Mouse (Mus musculus): ENCODE results near the gene D430042O09Rik.
"Not testable (repeated sequence)": the region's sequence is repeated elsewhere in the genome, so short reads cannot be mapped to it uniquely, and the experiment has no call there.

D430042O09Rik gene

GRCm38 (mm10) chr7:125707593-125708022 is at the start of gene D430042O09Rik, which contains the start of gene Gtf3c1:
Gene D430042O09Rik (plus strand): TSS chr7:125707888.
Gene Gtf3c1 (minus strand): TSS chr7:125707780.
- DNase-seq (ENCODE audit: low read depth): peak; percentile 99

- DNase-seq (ENCODE audit: low read depth): no peak
These were observed 44.0 kb upstream of the D430042O09Rik start for GRCm38 (mm10) chr7:125663654-125664053.

- no peak for DNase-seq (ENCODE audit: low read depth)
These were observed 36.8 kb upstream of the D430042O09Rik start for GRCm38 (mm10) chr7:125670865-125671264.

- DNase-seq (ENCODE audit: low read depth): no peak
These were observed 36.3 kb upstream of the D430042O09Rik start for GRCm38 (mm10) chr7:125671396-125671795.

GRCm38 (mm10) chr7:125674916-125675315 is 32.8 kb upstream of the D430042O09Rik start:
- DNase-seq (ENCODE audit: low read depth): peak; percentile 20

- DNase-seq (ENCODE audit: low read depth): no peak
These were observed 28.9 kb upstream of the D430042O09Rik start for GRCm38 (mm10) chr7:125678756-125679155.

GRCm38 (mm10) chr7:125679936-125680335 is 27.8 kb upstream of the D430042O09Rik start:
- DNase-seq (ENCODE audit: low read depth): no peak

- no peak for DNase-seq (ENCODE audit: low read depth)
These were observed 17.2 kb upstream of the D430042O09Rik start for GRCm38 (mm10) chr7:125690516-125690915.

GRCm38 (mm10) chr7:125694056-125694455 is 13.6 kb upstream of the D430042O09Rik start:
- no peak for DNase-seq (ENCODE audit: low read depth)

- DNase-seq (ENCODE audit: low read depth): no peak
These were observed 4.9 kb upstream of the D430042O09Rik start for GRCm38 (mm10) chr7:125702791-125703190.

- DNase-seq (ENCODE audit: low read depth): no peak
These were observed 502 bp upstream of the D430042O09Rik start for GRCm38 (mm10) chr7:125707186-125707585.

- DNase-seq (ENCODE audit: low read depth): no peak
These were observed 412 bp downstream of the D430042O09Rik start for GRCm38 (mm10) chr7:125708100-125708499.

GRCm38 (mm10) chr7:125713542-125714055 is 5.9 kb downstream of the D430042O09Rik start:
- DNase-seq (ENCODE audit: low read depth): not testable (repeated sequence)

GRCm38 (mm10) chr7:125714803-125715202 is 7.1 kb downstream of the D430042O09Rik start:
- no peak for DNase-seq (ENCODE audit: low read depth)

- no peak for DNase-seq (ENCODE audit: low read depth)
These were observed 9.0 kb downstream of the D430042O09Rik start for GRCm38 (mm10) chr7:125716724-125717123.

- DNase-seq (ENCODE audit: low read depth): no peak
These were observed 9.9 kb downstream of the D430042O09Rik start for GRCm38 (mm10) chr7:125717612-125718011.

- no peak for DNase-seq (ENCODE audit: low read depth)
These were observed 12.7 kb downstream of the D430042O09Rik start for GRCm38 (mm10) chr7:125720370-125720769.

- no peak for DNase-seq (ENCODE audit: low read depth)
These were observed 13.3 kb downstream of the D430042O09Rik start for GRCm38 (mm10) chr7:125721033-125721432.

GRCm38 (mm10) chr7:125722127-125722526 is 14.4 kb downstream of the D430042O09Rik start:
- DNase-seq (ENCODE audit: low read depth): no peak

- DNase-seq (ENCODE audit: low read depth): no peak
These were observed 15.7 kb downstream of the D430042O09Rik start for GRCm38 (mm10) chr7:125723189-125723972.

- no peak for DNase-seq (ENCODE audit: low read depth)
These were observed 24.0 kb downstream of the D430042O09Rik start for GRCm38 (mm10) chr7:125731679-125732078.

GRCm38 (mm10) chr7:125733791-125734190 is 26.1 kb downstream of the D430042O09Rik start:
- DNase-seq (ENCODE audit: low read depth): no peak

- no peak for DNase-seq (ENCODE audit: low read depth)
These were observed 28.8 kb downstream of the D430042O09Rik start for GRCm38 (mm10) chr7:125736366-125737015.
